Mouse (Mus musculus) midbrain, postnatal 0 days (tissue): ENCODE measurements at regions not wholly inside any gene's neighbourhood (a gene's known extent, or its start where the extent isn't known, plus 50 kb on each side); places are given as distances from the start of the nearest gene placed in this dataset.

Source experiments
- ATAC-seq: fragments of 200-750 bp; cut with Nextera tagmentation; 2 replicates; pipeline ENCODE4 v1.8.0; 2017; ENCODE audit warnings: moderate number of reproducible peaks, mild to moderate bottlenecking, moderate TSS enrichment, moderate library complexity; ENCODE audit not compliant: low FRiP score
- DNase-seq: peaks from one replicate; pipeline ENCODE4 v3.0.0-alpha.2; 2015; ENCODE audit warnings: low spot score
- H3K27ac ChIP-seq: fragments of 300-500 bp; sonication (generic); 2 replicates; pipeline ENCODE4 v1.5.1; 2014; ENCODE audit warnings: low read depth, mild to moderate bottlenecking, low read length, mixed read lengths
- H3K27me3 ChIP-seq: fragments of 300-500 bp; sonication (generic); 2 replicates; pipeline ENCODE4 v1.6.1; 2014; ENCODE audit warnings: low read length, control low read depth, mixed read lengths; ENCODE audit not compliant: insufficient read depth
- H3K36me3 ChIP-seq: fragments of 300-500 bp; sonication (generic); 2 replicates; pipeline ENCODE4 v1.6.1; 2014; ENCODE audit warnings: low read length, control low read depth, mixed read lengths; ENCODE audit not compliant: insufficient read depth
- H3K4me1 ChIP-seq: fragments of 300-500 bp; sonication (generic); 2 replicates; pipeline ENCODE4 v1.6.1; 2014; ENCODE audit warnings: mild to moderate bottlenecking, control low read depth, antibody characterized with exemption, low read length, mixed read lengths; ENCODE audit not compliant: insufficient read depth
- H3K4me2 ChIP-seq: fragments of 300-500 bp; sonication (generic); 2 replicates; pipeline ENCODE4 v1.6.1; 2014; ENCODE audit warnings: low read depth, mild to moderate bottlenecking, low read length, mixed read lengths; ENCODE audit not compliant: poor library complexity, severe bottlenecking
- H3K4me3 ChIP-seq: fragments of 300-500 bp; sonication (generic); 2 replicates; pipeline ENCODE4 v1.5.1; 2014; ENCODE audit warnings: low read depth, mild to moderate bottlenecking, low read length, moderate library complexity
- H3K9ac ChIP-seq: fragments of 300-500 bp; sonication (generic); replicated peaks from 2 replicates; pipeline ENCODE4 v1.6.1; 2014; ENCODE audit warnings: mild to moderate bottlenecking, low read length, moderate library complexity, mixed read lengths; ENCODE audit not compliant: poor library complexity, severe bottlenecking
- H3K9me3 ChIP-seq: fragments of 300-500 bp; sonication (generic); 2 replicates; pipeline ENCODE4 v1.6.1; 2016; ENCODE audit warnings: low read length, control low read depth
- CTCF ChIP-seq: IDR thresholded peaks from 2 replicates; pipeline ENCODE4 v1.5.1; 2016; ENCODE audit warnings: antibody characterized with exemption, mild to moderate bottlenecking
- WGBS: fragments of 180-500 bp; shearing (Covaris S2); extraction: QIAGEN DNeasy Blood & Tissue Kit; methylation state at CpG from one replicate; pipeline ENCODE4 v1.1.7; 2014; 5-methylcytosine and 5-hydroxymethylcytosine counted together

- ATAC-seq (no peak), DNase-seq (no peak)
- H3K9ac ChIP-seq = no peak overlapping the region
- 83% methylated on average over 2 of the region's 2 CpGs for WGBS
- no peaks in the 10 kb centered on the region for H3K4me1 ChIP-seq
- H3K27ac ChIP-seq = no peak overlapping the region
- no peaks in the 10 kb centered on the region for H3K9me3 ChIP-seq
- no peak overlapping the region for H3K4me2 ChIP-seq
- no peak overlapping the region for H3K4me3 ChIP-seq
- no peaks in the 10 kb centered on the region for H3K36me3 ChIP-seq
- H3K27me3 ChIP-seq = no peaks in the 10 kb centered on the region
- no peak for TF ChIP-seq CTCF
Observed at GRCm38 (mm10) chr2:117432923-117433322, 90.1 kb upstream of the Rasgrp1 start.

- no peaks in the 10 kb centered on the region for H3K27me3 ChIP-seq
- H3K9me3 ChIP-seq = no peaks in the 10 kb centered on the region
- no peak overlapping the region for H3K4me2 ChIP-seq
- no peaks in the 10 kb centered on the region for H3K4me1 ChIP-seq
- ATAC-seq = no peak
- no peak for TF ChIP-seq CTCF
- H3K36me3 ChIP-seq = no peaks in the 10 kb centered on the region
- no peak overlapping the region for H3K4me3 ChIP-seq
- DNase-seq = no peak
- H3K9ac ChIP-seq = no peak overlapping the region
- WGBS = 74% methylated on average over 2 of the region's 2 CpGs
- no peak overlapping the region for H3K27ac ChIP-seq
Observed at GRCm38 (mm10) chr2:117433482-117433881, 90.7 kb upstream of the Rasgrp1 start.

GRCm38 (mm10) chr2:117438079-117438478 lies 95.3 kb upstream of the Rasgrp1 start:
- Histone ChIP-seq H3K4me3 (no peak overlapping the region), H3K27ac (no peak overlapping the region), H3K4me2 (no peak overlapping the region), H3K4me1 (no peaks in the 10 kb centered on the region), H3K9ac (no peak overlapping the region), H3K36me3 (no peaks in the 10 kb centered on the region), H3K27me3 (no peaks in the 10 kb centered on the region), H3K9me3 (no peaks in the 10 kb centered on the region)
- no peak for DNase-seq
- TF ChIP-seq CTCF = no peak; the same call in 1 of the 2 replicates
- 83% methylated on average over 12 of the region's 12 CpGs for WGBS
- ATAC-seq = no peak

GRCm38 (mm10) chr2:117438586-117439371 lies 96.0 kb upstream of the Rasgrp1 start:
- Histone ChIP-seq H3K9ac (no peak overlapping the region), H3K27me3 (no peaks in the 10 kb centered on the region), H3K27ac (no peak overlapping the region), H3K4me3 (no peak overlapping the region), H3K9me3 (no peaks in the 10 kb centered on the region), H3K4me2 (no peak overlapping the region), H3K36me3 (no peaks in the 10 kb centered on the region), H3K4me1 (no peaks in the 10 kb centered on the region)
- peak; percentile 99 for TF ChIP-seq CTCF
- ATAC-seq = peak; percentile 80
- 70% methylated on average over 8 of the region's 8 CpGs for WGBS
- DNase-seq = peak; percentile 82

- DNase-seq (peak; percentile 55), ATAC-seq (no peak)
- Histone ChIP-seq H3K27ac (no peak overlapping the region), H3K4me2 (no peak overlapping the region), H3K27me3 (no peaks in the 10 kb centered on the region), H3K36me3 (no peaks in the 10 kb centered on the region), H3K4me1 (no peaks in the 10 kb centered on the region), H3K9me3 (no peaks in the 10 kb centered on the region), H3K9ac (no peak overlapping the region), H3K4me3 (no peak overlapping the region)
- 61% methylated on average over 12 of the region's 12 CpGs for WGBS
- TF ChIP-seq CTCF = no peak
Observed at GRCm38 (mm10) chr2:117439372-117440183, 96.8 kb upstream of the Rasgrp1 start.

GRCm38 (mm10) chr2:117440801-117441281 lies 98.0 kb upstream of the Rasgrp1 start:
- no peaks in the 10 kb centered on the region for H3K9me3 ChIP-seq
- no peak overlapping the region for H3K4me3 ChIP-seq
- no peak overlapping the region for H3K4me2 ChIP-seq
- no peak for TF ChIP-seq CTCF
- no peak for DNase-seq
- no peaks in the 10 kb centered on the region for H3K36me3 ChIP-seq
- no peak for ATAC-seq
- no peaks in the 10 kb centered on the region for H3K27me3 ChIP-seq
- H3K27ac ChIP-seq = no peak overlapping the region
- H3K9ac ChIP-seq = no peak overlapping the region
- WGBS = 78% methylated on average over 7 of the region's 7 CpGs
- H3K4me1 ChIP-seq = no peaks in the 10 kb centered on the region
